Mouse (Mus musculus) mouse trophoblast stem cell (cell line): Measurements from ENCODE around the gene Galr3.

Source experiments
- in situ Hi-C, 2 experiments: fragments of 300-500 bp; cut with MseI, MboI; formaldehyde crosslinking; loops; 2 replicates in 1 of 2; 3 replicates in 1 of 2; pipeline ENCODE4 v1.15.1; 2025

Galr3 gene

DNA sequence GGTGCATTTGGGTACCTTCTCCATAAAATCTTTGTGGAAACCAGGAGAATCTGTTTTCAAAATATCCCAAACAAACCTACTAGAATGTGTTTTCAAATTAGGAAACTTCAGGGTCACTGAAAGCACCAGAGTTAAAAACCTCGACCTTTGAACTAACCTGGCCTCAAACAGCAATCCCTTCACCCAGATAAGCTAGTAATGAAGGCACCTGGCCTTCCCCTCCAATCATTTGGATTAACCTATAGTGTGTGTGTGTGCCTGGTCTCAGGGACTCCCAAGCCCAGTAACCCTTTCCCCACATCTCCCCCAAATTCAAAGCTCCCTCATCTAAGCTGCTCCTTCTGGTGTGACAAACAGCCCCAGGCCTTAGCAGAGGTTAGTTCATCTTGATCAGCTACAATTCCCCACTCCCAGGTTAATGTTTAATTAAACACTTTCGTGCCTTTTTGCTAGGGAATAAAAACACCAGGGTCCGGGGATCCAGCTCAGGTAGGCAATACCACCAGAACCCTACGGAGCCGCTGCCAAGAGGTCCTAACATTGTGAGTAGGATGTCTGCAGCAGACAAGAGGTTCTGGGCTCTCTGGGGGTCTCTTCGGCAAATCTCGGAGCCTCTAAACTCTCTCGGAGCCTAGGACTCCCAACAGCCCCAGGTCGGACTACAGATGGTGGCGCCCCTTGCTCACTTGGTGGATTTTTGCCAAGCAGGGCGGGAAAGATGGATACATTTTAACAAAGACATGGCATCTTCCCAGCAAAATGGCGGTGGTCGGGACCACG lies 15.0 kb upstream of the Galr3 start:
- in situ Hi-C loops, result no loop called here

GRCm38 (mm10) chr15:79027291-79028205 lies 14.1 kb upstream of the Galr3 start:
- in situ Hi-C loops, result no loop called here

DNA sequence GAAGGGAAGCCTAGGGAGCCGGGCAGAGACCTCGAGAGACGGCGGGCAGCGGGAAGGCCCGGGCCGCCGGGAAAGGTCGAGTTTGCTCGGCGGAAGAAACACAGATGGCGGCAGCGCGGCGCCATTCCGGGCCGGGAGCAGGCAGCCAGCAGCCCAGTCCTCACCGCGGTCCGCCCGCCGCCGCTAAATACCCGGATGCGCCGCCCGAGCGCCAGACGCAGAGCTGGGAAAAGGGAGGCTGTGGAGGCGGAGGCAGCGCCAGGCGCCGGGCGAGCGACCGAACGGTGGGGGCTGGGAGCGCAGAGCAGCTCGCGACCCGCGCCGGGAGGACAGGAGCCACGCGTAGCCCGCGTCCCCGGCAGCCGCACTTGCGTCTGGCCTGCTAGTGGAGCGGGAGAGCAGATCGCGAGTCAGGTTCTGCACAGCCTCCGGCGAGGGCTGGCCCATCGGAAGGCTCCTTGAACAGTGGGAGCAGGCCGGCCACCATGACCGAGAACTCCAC lies 13.4 kb upstream of the Galr3 start, which contains the start of gene H1f0:
H1f0 (plus strand) TSS at position 214 of the 502 bp plus-strand sequence.
- in situ Hi-C loops, result no loop called here

DNA sequence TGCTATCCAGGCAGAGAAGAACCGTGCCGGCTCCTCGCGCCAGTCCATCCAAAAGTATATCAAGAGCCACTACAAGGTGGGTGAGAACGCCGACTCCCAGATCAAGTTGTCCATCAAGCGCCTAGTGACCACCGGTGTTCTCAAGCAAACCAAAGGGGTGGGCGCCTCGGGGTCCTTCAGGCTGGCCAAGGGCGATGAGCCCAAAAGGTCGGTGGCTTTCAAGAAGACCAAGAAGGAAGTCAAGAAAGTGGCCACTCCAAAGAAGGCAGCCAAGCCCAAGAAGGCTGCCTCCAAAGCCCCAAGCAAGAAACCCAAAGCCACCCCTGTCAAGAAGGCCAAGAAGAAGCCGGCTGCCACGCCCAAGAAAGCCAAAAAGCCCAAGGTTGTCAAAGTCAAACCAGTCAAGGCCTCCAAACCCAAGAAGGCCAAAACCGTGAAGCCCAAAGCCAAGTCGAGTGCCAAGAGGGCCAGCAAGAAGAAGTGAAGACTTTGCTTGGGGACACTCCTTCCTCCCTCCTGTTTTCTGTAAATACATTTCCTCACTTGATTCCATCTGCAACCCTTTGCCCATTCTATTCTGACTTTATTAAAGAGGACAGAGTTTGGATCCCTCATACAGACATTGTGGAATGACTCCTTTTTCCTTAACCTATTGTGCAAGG lies 12.7 kb upstream of the Galr3 start:
- in situ Hi-C loops, result no loop called here

GRCm38 (mm10) chr15:79029519-79030241 lies 12.0 kb upstream of the Galr3 start:
- in situ Hi-C loops, result loop anchor here (5.0 kb wide), 2 partner anchors 38 to 43 kb away; no protein-coding TSS in a partner anchor

GRCm38 (mm10) chr15:79030551-79031435 lies 10.9 kb upstream of the Galr3 start:
- in situ Hi-C loops, result loop anchor here (5.0 kb wide), 2 partner anchors 37 to 42 kb away; no protein-coding TSS in a partner anchor

GRCm38 (mm10) chr15:79031908-79032307 lies 9.8 kb upstream of the Galr3 start:
- in situ Hi-C loops, result loop anchor here (5.0 kb wide), 2 partner anchors 35 to 40 kb away; no protein-coding TSS in a partner anchor

DNA sequence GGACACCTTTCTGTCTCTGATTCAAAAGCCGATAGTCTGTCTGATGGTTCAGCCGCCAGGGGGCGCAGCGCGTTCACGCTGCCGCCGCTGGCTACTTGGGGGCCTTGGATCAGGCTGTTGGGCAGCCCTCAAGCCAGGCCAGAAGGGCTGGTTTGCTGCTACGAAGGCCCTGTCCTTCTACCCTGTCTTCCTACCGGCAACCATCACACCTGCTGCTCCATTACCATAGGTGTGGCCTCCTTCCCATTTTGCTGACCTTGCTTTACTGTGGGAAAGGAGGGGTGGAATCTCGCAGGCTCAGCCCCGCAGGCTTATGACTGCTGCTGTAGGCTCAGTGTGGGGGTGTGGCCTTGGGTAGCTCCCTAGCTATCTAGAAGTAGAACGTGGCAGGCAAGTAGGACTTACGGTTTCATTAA lies 3.8 kb upstream of the Galr3 start:
- in situ Hi-C loops, result no loop called here

DNA sequence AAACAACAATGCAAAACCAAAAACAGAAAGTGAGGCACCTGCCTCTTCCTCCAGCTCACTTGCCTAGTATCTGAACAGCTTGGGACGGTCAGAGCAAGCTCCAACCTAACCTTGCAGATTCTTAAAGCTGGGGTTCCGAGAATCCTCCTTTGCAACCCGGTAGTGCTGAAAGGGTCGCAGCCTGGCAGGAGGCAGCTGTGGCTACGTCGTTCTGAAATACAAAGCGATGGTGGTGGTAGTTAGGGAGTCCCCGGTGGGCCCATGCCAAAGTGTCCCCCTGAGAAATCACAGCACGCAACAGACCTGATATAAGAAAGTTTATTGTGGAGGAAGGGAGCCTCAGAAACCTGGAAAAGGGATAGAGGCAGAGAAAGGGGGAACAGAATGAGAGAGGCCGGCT lies 3.4 kb upstream of the Galr3 start:
- in situ Hi-C loops, result no loop called here

DNA sequence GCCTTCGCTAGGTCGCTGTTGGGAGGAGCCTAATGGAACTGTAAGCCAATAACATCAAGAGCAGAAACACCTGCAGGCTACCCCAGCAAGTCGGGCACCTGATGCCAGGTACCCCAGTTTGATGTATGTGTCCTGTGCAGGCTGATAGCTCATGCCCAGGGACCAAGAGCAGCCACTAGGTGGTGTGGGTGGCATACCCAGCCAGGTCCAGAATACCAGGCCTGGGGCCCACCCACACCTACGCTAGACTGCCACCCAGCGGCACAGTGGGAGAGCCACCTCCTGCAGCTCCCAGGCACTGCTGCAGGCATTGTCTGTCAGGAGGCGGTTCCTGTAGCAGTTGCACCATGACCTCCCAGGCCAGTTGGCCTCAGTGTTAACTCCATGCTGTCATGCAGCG lies 2.8 kb upstream of the Galr3 start:
- in situ Hi-C loops, result no loop called here

- in situ Hi-C loops, result no loop called here
Measured at GRCm38 (mm10) chr15:79040501-79041416, 926 bp upstream of the Galr3 start.

- in situ Hi-C loops, result no loop called here
Measured at GRCm38 (mm10) chr15:79042721-79043491, 1.2 kb downstream of the Galr3 start.

- in situ Hi-C loops, result no loop called here
Measured at GRCm38 (mm10) chr15:79044837-79045236, 3.2 kb downstream of the Galr3 start.

DNA sequence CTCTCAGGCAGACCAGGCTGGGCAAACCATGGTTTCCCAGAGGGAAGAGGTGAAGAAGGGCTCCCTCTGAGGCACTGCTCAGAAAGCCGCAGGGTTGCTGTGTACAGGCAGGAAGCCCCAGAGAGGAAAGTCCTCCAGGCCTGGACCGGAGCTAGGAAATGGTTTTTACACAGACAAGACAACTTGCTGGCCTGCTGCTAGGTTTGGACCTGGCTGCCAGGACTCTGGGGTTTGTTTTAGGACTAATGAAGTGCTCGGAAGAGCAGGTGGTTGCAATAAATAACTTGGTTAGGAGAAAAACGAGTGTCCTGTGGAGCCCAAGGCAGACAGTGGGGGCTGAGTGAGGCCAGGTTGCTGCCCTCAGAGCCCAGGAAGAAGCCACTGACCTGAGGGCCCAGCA lies 6.5 kb downstream of the Galr3 start:
- in situ Hi-C loops, result no loop called here

DNA sequence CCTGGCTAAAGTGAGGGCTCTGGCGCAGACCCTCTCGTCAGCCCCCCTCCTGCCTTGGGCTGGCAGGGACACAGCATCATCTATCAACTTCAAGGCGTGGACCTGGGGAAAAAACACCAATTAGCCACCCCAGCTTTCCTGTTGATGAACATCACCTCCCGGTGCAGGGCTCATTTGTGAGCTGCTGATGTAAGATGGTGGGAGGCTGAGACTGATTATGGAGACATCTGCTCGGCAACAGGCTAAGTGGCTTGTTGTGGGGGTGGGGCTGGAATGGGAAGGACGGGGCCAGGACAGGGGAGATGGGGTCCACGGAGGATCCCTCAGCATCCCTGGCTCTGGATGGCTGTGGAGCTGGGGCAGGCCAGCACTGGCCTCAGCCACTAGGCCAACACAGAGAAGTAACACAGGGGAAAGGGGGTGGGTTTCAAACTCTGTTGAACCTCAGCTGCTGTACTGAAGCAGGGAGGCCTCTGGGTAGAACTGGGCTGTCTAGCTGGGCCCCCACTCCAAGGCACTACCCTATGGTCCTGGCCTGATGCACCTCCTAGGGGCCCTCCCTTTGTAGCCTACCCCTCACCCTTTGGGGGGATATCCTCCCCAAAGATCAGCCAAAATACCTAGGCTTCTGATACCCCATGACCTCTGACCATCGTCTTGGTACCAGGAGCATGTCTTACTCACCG lies 8.6 kb downstream of the Galr3 start:
- in situ Hi-C loops, result no loop called here

DNA sequence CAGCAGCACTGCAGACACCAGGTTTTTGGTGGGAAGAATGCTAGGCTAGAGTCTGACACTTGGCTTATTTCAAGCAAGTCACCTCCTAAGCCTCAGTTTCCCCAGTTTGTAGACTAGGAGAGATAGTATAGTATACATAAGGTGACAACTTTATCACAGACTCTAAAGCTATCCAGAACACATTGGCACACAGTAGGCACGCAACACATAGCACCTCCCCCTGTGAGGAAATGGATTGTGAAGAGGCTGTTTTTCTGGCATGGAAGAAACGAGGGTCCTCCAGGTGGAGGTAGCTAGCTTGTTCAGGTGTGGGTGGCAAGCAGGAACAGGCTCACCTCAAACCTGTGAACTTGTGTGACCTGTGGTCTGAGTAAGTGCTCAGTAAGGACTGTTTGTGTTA lies 9.3 kb downstream of the Galr3 start:
- in situ Hi-C loops, result no loop called here
